Mouse (Mus musculus) stomach, embryonic 14.5 days (tissue): ENCODE data around the gene Nek6. TPM values are rescaled to one million over a fixed set of nuclear protein-coding genes. Genes with fewer than 3 reads are reported as not detected.

Experiments
- ATAC-seq: fragments of 200-750 bp; cut with Nextera tagmentation; 2 replicates; pipeline ENCODE4 v1.8.0; 2017; ENCODE audit warnings: low read depth, moderate TSS enrichment; ENCODE audit not compliant: insufficient number of reproducible peaks, insufficient read depth, low FRiP score
- H3K27ac ChIP-seq: fragments of 300-500 bp; sonication (generic); 2 replicates; pipeline ENCODE4 v1.5.1; 2014; ENCODE audit warnings: mild to moderate bottlenecking, low read length, moderate library complexity, mixed read lengths
- H3K27me3 ChIP-seq: fragments of 300-500 bp; sonication (generic); 2 replicates; pipeline ENCODE4 v1.6.1; 2014; ENCODE audit warnings: low read length, control low read depth, mixed read lengths; ENCODE audit not compliant: control insufficient read depth, insufficient read depth
- H3K36me3 ChIP-seq: fragments of 300-500 bp; sonication (generic); 2 replicates; pipeline ENCODE4 v1.6.1; 2014; ENCODE audit warnings: mild to moderate bottlenecking, control low read depth, low read length, moderate library complexity, mixed read lengths; ENCODE audit not compliant: control insufficient read depth, insufficient read depth
- H3K4me1 ChIP-seq: fragments of 300-500 bp; sonication (generic); 2 replicates; pipeline ENCODE4 v1.6.1; 2014; ENCODE audit warnings: low read length, control low read depth, mixed read lengths; ENCODE audit not compliant: control insufficient read depth, insufficient read depth
- H3K4me2 ChIP-seq: fragments of 300-500 bp; sonication (generic); replicated peaks from 2 replicates; pipeline ENCODE4 v1.6.1; 2014; ENCODE audit warnings: low read depth, low read length, control low read depth
- H3K4me3 ChIP-seq: fragments of 300-500 bp; sonication (generic); 2 replicates; pipeline ENCODE4 v1.5.1; 2014; ENCODE audit warnings: low read depth, low read length, control low read depth
- H3K9ac ChIP-seq: fragments of 300-500 bp; sonication (generic); replicated peaks from 2 replicates; pipeline ENCODE4 v1.6.1; 2014; ENCODE audit warnings: low read depth, mild to moderate bottlenecking, control low read depth, low read length, moderate library complexity, mixed read lengths
- H3K9me3 ChIP-seq: fragments of 300-500 bp; sonication (generic); 2 replicates; pipeline ENCODE4 v1.6.1; 2016; ENCODE audit warnings: low read depth, low read length, control low read depth; ENCODE audit not compliant: control insufficient read depth
- WGBS: fragments of 180-500 bp; shearing (Covaris S2); extraction: QIAGEN DNeasy Blood & Tissue Kit; methylation state at CpG from one replicate; pipeline ENCODE4 v1.1.7; 2014; 5-methylcytosine and 5-hydroxymethylcytosine counted together
- polyA plus RNA-seq: library from polyadenylated mRNA; unstranded; fragments of >200 nt; fragmentation: Nextera tagmentation; extraction: Ambion mirVana; gene quantifications from 2 replicates; pipeline ENCODE4 v1.2.1, GENCODE M21; 2014

Gene Nek6
- polyA plus RNA-seq, 1 experiment from 2014 or later: 132 TPM

- Histone ChIP-seq H3K4me2 (no peak overlapping the region), H3K4me1 (no peaks in the 10 kb centered on the region), H3K9me3 (no peaks in the 10 kb centered on the region), H3K27me3 (no peaks in the 10 kb centered on the region), H3K27ac (no peak overlapping the region), H3K36me3 (no peaks in the 10 kb centered on the region), H3K9ac (no peak overlapping the region), H3K4me3 (no peak overlapping the region)
- ATAC-seq: no peak
- 27% methylated on average over 1 of the region's 1 CpGs for WGBS
These were observed 9.8 kb upstream of the Nek6 start for GRCm38 (mm10) chr2:38501606-38502005.

GRCm38 (mm10) chr2:38502123-38502522 lies 9.3 kb upstream of the Nek6 start:
- Histone ChIP-seq H3K4me3 (no peak overlapping the region), H3K27ac (no peak overlapping the region), H3K27me3 (no peaks in the 10 kb centered on the region), H3K36me3 (no peaks in the 10 kb centered on the region), H3K9ac (no peak overlapping the region), H3K9me3 (no peaks in the 10 kb centered on the region), H3K4me2 (no peak overlapping the region), H3K4me1 (no peaks in the 10 kb centered on the region)
- ATAC-seq: no peak
- WGBS: 69% methylated on average over 6 of the region's 6 CpGs

- no peak overlapping the region for H3K27ac ChIP-seq
These were observed 8.7 kb upstream of the Nek6 start for GRCm38 (mm10) chr2:38502747-38503146.

GRCm38 (mm10) chr2:38504311-38504710 lies 7.1 kb upstream of the Nek6 start:
- Histone ChIP-seq H3K4me2 (no peak overlapping the region), H3K27ac (no peak overlapping the region), H3K9me3 (no peaks in the 10 kb centered on the region), H3K4me1 (no peaks in the 10 kb centered on the region), H3K27me3 (no peaks in the 10 kb centered on the region), H3K4me3 (no peak overlapping the region), H3K9ac (no peak overlapping the region), H3K36me3 (no peaks in the 10 kb centered on the region)
- ATAC-seq: no peak; the same call in 1 of the 2 replicates
- WGBS: 30% methylated on average over 6 of the region's 6 CpGs

More at GRCm38 (mm10) chr2:38502747-38503146, 8.7 kb upstream of the Nek6 start:
- Histone ChIP-seq H3K9ac (no peak overlapping the region), H3K4me1 (no peaks in the 10 kb centered on the region), H3K36me3 (no peaks in the 10 kb centered on the region), H3K9me3 (no peaks in the 10 kb centered on the region), H3K27me3 (no peaks in the 10 kb centered on the region), H3K4me3 (no peak overlapping the region), H3K4me2 (no peak overlapping the region)
- ATAC-seq: no peak
- 87% methylated on average over 3 of the region's 3 CpGs for WGBS

GRCm38 (mm10) chr2:38507181-38507580 lies 4.3 kb upstream of the Nek6 start:
- no peaks in the 10 kb centered on the region for H3K4me1 ChIP-seq
- H3K9ac ChIP-seq: no peak overlapping the region
- no peak for ATAC-seq
- H3K27me3 ChIP-seq: no peaks in the 10 kb centered on the region
- no peak overlapping the region for H3K4me3 ChIP-seq
- no peaks in the 10 kb centered on the region for H3K36me3 ChIP-seq
- no peak overlapping the region for H3K27ac ChIP-seq
- no peaks in the 10 kb centered on the region for H3K9me3 ChIP-seq
- H3K4me2 ChIP-seq: no peak overlapping the region
- WGBS: 84% methylated on average over 1 of the region's 1 CpGs

- Histone ChIP-seq H3K27me3 (no peaks in the 10 kb centered on the region), H3K4me3 (no peak overlapping the region), H3K4me1 (peaks cover 11% of the 10 kb centered on the region), H3K4me2 (no peak overlapping the region), H3K9ac (no peak overlapping the region), H3K36me3 (no peaks in the 10 kb centered on the region), H3K27ac (no peak overlapping the region), H3K9me3 (no peaks in the 10 kb centered on the region)
- WGBS: 75% methylated on average over 7 of the region's 7 CpGs
- ATAC-seq: no peak
These were observed 2.3 kb upstream of the Nek6 start for GRCm38 (mm10) chr2:38509004-38509719.

GRCm38 (mm10) chr2:38510120-38510519 lies 1.3 kb upstream of the Nek6 start:
- no peak overlapping the region for H3K9ac ChIP-seq
- no peaks in the 10 kb centered on the region for H3K36me3 ChIP-seq
- WGBS: 77% methylated on average over 1 of the region's 1 CpGs
- ATAC-seq: no peak
- H3K4me3 ChIP-seq: no peak overlapping the region
- H3K4me1 ChIP-seq: peaks cover 20% of the 10 kb centered on the region
- no peaks in the 10 kb centered on the region for H3K27me3 ChIP-seq
- H3K4me2 ChIP-seq: no peak overlapping the region
- H3K27ac ChIP-seq: no peak overlapping the region
- no peaks in the 10 kb centered on the region for H3K9me3 ChIP-seq

- H3K4me2 ChIP-seq: peak overlapping the region; percentile 76
- no peaks in the 10 kb centered on the region for H3K36me3 ChIP-seq
- WGBS: 3% methylated on average over 16 of the region's 16 CpGs
- H3K27me3 ChIP-seq: no peaks in the 10 kb centered on the region
- peak overlapping the region; percentile 71 for H3K4me3 ChIP-seq
- H3K9ac ChIP-seq: peak overlapping the region; percentile 91
- ATAC-seq: peak; percentile 46
- H3K27ac ChIP-seq: peak overlapping the region; percentile 97
- H3K4me1 ChIP-seq: peaks cover 40% of the 10 kb centered on the region
- H3K9me3 ChIP-seq: no peaks in the 10 kb centered on the region
These were observed 1.1 kb downstream of the Nek6 start for GRCm38 (mm10) chr2:38512308-38513182.
